Mouse (Mus musculus) heart, adult 8-10 months (tissue): ENCODE measurements around the gene Itprid2. TPM values are rescaled to one million over a fixed set of nuclear protein-coding genes. Genes with fewer than 3 reads are reported as not detected.

ENCODE experiments used
- DNase-seq: peaks from one replicate; pipeline ENCODE4 v3.0.0; 2022; ENCODE audit warnings: low spot score
- total RNA-seq, 4 experiments: library from RNA; stranded (reverse); gene quantifications; 2 replicates each; pipeline ENCODE4 v1.2.4; 2022

Itprid2 gene
- total RNA-seq, 4 experiments from 2014 or later = 19.1 to 25.1 (median 21.7) TPM

- DNase-seq = no peak
Observed at GRCm38 (mm10) chr2:79713662-79714091, 78.5 kb downstream of the Itprid2 start.

GRCm38 (mm10) chr2:79714745-79715144, 79.6 kb downstream of the Itprid2 start:
- no peak for DNase-seq

GRCm38 (mm10) chr2:79715925-79716324, 80.8 kb downstream of the Itprid2 start:
- DNase-seq = no peak

- DNase-seq = no peak
Observed at GRCm38 (mm10) chr2:79717846-79718245, 82.7 kb downstream of the Itprid2 start.

- DNase-seq = no peak
Observed at GRCm38 (mm10) chr2:79722415-79722814, 87.3 kb downstream of the Itprid2 start.

Other genes with a start within 250 kb of the Itprid2 start
- gene Neurod1, start 178.6 kb upstream of the Itprid2 start, total RNA-seq = not detected
- 1 to 10 TPM in 2 of 4 experiments, under 1 TPM in 2; 0.27 to 1.9 (median 1.2) TPM for gene Cerkl, start 178.6 kb upstream of the Itprid2 start, total RNA-seq
- gene Ppp1r1c, start 72.4 kb downstream of the Itprid2 start, total RNA-seq = 1 to 10 TPM in 2 of 4 experiments, under 1 TPM in 2; 0.44 to 2.7 (median 1.2) TPM